Mouse (Mus musculus) embryonic fibroblast, embryonic 13.5 days (primary cell): ENCODE results near the gene Tmem223.

ENCODE experiments used
- CTCF ChIP-seq: IDR thresholded peaks from 2 replicates; pipeline ENCODE4 v1.5.1; 2011; ENCODE audit warnings: mild to moderate bottlenecking, control low read depth, low read length, moderate library complexity, borderline replicate concordance; ENCODE audit not compliant: insufficient read depth
- POLR2A ChIP-seq: IDR thresholded peaks from 2 replicates; pipeline ENCODE4 v1.6.1; 2011; ENCODE audit warnings: low read depth, mild to moderate bottlenecking, control low read depth, low read length, moderate library complexity

DNA sequence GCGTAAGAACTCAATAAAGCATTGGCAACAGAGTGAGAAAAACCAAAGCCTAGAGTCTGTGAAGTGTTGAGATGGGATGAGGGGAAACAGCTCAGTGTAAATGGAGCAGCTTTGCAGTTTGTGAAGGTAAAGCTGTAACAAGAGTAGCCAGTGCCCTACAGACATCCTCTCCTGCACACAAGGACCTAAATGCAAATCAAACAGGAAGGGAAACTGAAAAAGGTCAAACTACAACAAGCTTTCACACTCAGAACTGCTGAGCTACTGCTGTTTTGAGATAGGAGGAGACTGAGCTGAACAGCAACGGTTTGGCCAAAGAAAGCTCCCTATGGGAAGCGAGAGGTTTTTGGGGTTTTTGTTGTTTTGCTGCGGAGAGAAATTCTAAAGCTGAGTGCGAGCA, 36.0 kb downstream of the Tmem223 start:
- TF ChIP-seq POLR2A (no peak), CTCF (no peak)
